Comparison of ENCODE assay signal across 9 mouse cellular contexts in genomic region chr13:43122306-43123070, GRCm38 (mm10). TPM values are rescaled to one million over a fixed set of nuclear protein-coding genes. Genes with fewer than 3 reads are reported as not detected.
DNase-seq lines count a peak whose midpoint lies in the region; ATAC-seq lines count a peak whose summit lies in the region.
"Had no signal": no experiment of that assay in that cellular context is flagged by ENCODE, and none has a peak within 500 bp of the region (broad histone marks: within the 10 kb centered on the region; RNA-seq: fewer than 3 reads in every experiment).

No protein-coding gene starts in this region.

- H3K27me3 ChIP-seq in kidney, embryonic 15.5 days = no peaks in the 10 kb centered on the region
- no peaks in the 10 kb centered on the region for H3K27me3 ChIP-seq in heart, embryonic 10.5 days (ENCODE audit: insufficient read depth, poor library complexity, severe bottlenecking)
- H3K27me3 ChIP-seq: heart, embryonic 15.5 days had no signal

- 44% methylated on average over 16 of the region's 16 CpGs for WGBS in kidney, embryonic 15.5 days
- WGBS in heart, embryonic 10.5 days = 61% methylated on average over 16 of the region's 16 CpGs

- no peak; the same call in 1 of the 2 replicates for ATAC-seq in kidney, embryonic 15.5 days (replicated peaks; ENCODE audit: low FRiP score)

- H3K36me3 ChIP-seq in kidney, embryonic 15.5 days = no peaks in the 10 kb centered on the region
- no peaks in the 10 kb centered on the region for H3K36me3 ChIP-seq in heart, embryonic 10.5 days
- H3K36me3 ChIP-seq: heart, embryonic 15.5 days had no signal

- peak overlapping the region; percentile 41 for H3K4me2 ChIP-seq in kidney, embryonic 15.5 days
- H3K4me2 ChIP-seq: heart, embryonic 15.5 days had no signal

- no peak overlapping the region for H3K9ac ChIP-seq in kidney, embryonic 15.5 days
- H3K9ac ChIP-seq: heart, embryonic 15.5 days had no signal

- peaks cover 46% of the 10 kb centered on the region for H3K4me1 ChIP-seq in kidney, embryonic 15.5 days
- H3K4me1 ChIP-seq in heart, embryonic 10.5 days = peaks cover 19% of the 10 kb centered on the region

- H3K27ac ChIP-seq in kidney, embryonic 15.5 days = peak overlapping the region; percentile 84
- H3K27ac ChIP-seq in heart, embryonic 10.5 days = peak overlapping the region; percentile 32; the same call in 1 of the 2 replicates
- H3K27ac ChIP-seq: heart, embryonic 15.5 days had no signal

- no peak for DNase-seq in kidney, adult 11 months
- DNase-seq in B cell, adult 2 months = peak; percentile 50 to 60
- DNase-seq in c-Kit-positive CD71-negative TER-119-negative erythroid progenitor cells, embryonic 14.5 days (ENCODE audit: low read depth) = peak; percentile 14
- DNase-seq in heart, embryonic 10.5 days (ENCODE audit: low spot score) = no peak
- no peak for DNase-seq in T-cell, adult 2 months (ENCODE audit: low spot score)
- DNase-seq in right cerebral cortex, postnatal 4 days = no peak
- DNase-seq in right cerebral cortex, postnatal 25 days = no peak

- no peaks in the 10 kb centered on the region for H3K9me3 ChIP-seq in kidney, embryonic 15.5 days (replicated peaks)
- no peaks in the 10 kb centered on the region for H3K9me3 ChIP-seq in heart, embryonic 10.5 days
- H3K9me3 ChIP-seq: heart, embryonic 15.5 days had no signal

- H3K4me3 ChIP-seq in kidney, embryonic 15.5 days (replicated peaks) = no peak overlapping the region
- H3K4me3 ChIP-seq in heart, embryonic 10.5 days = no peak overlapping the region
- H3K4me3 ChIP-seq: heart, embryonic 15.5 days had no signal

RNA-seq across cellular contexts. Expression of gene Tbc1d7, which starts 48.8 kb away (rescaled TPM):
- polyA plus RNA-seq in kidney, embryonic 15.5 days (2015; fragmentation: Nextera tagmentation; extraction: Ambion mirVana) = 51.6 and 54.7 TPM in 2 replicates
- polyA plus RNA-seq in heart, embryonic 10.5 days (2016; fragmentation: Nextera tagmentation; extraction: Ambion mirVana) = 55.0 and 55.8 TPM in 2 replicates

Comparison
In these comparisons a context has a peak if more than half of its experiments do, and no peak if none do; other contexts are left out.
1. DNase-seq: peak in B cell, adult 2 months (2 of 2) and c-Kit-positive CD71-negative TER-119-negative erythroid progenitor cells, embryonic 14.5 days (single experiment); none in kidney, adult 11 months (single experiment), heart, embryonic 10.5 days (single experiment), T-cell, adult 2 months (single experiment), right cerebral cortex, postnatal 4 days (single experiment) and right cerebral cortex, postnatal 25 days (single experiment).